Mouse (Mus musculus) right cerebral cortex, postnatal 36 days (tissue): ENCODE results near the gene Exoc3l2.

Experiments
- DNase-seq, 2 experiments: peaks; one replicate each; pipeline ENCODE4 v3.0.0; 2022; ENCODE audit warnings: low spot score in 2 of 2, mixed read lengths in 1 of 2

Gene Exoc3l2

DNA sequence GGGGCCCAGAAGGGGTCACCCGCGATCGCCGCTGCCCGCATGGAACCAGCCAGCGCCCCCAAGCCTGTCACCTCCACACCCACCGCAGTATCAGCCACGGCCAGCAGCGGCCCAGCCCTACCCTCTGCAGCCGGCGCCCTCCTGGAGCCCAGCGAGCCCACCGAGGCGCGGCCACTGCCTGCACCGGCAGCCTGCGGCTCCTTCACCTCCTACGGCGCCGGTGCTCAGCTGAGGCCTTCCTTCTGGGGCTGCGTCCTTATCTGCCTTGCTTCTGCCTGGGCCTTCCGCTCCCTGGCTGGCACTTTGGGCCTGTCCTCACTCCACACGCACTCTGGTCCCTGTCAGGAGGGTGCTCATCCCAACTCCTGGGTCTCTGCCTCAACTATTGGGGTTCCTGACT, 56.9 kb downstream of the Exoc3l2 start:
- no peak for DNase-seq

DNA sequence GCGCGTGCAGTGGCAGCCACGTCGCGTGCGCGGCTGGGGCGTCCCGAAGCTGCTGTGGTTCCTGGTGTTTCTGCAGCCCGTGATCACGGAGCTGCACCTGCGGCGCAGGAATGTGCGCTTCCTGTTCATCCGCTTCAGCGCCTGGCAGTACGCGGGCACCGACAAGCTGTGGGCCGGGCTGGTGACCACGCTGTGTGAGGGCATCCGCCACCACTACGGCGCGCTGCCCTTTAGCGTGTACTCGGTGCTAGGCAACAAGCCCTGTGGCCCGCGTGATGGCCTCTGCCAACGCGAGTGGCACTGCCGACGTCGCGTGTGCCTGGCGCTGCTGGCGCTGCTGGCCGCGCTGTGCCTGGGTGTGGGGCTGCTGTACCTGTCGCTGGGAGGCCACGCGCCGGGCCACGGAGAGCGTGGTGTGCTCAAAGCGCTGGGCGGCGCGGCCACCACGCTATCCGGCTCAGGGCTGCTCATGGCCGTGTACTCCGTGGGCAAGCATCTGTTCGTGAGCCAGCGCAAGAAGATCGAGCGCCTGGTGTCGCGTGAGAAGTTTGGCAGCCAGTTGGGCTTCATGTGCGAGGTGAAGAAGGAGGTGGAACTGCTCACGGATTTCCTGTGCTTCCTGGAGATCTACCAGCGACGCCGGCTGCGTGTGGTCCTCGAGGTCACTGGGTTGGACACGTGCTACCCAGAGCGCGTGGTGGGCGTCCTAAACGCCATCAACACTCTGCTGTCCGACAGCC, 60.1 kb downstream of the Exoc3l2 start:
- no peak for DNase-seq

DNA sequence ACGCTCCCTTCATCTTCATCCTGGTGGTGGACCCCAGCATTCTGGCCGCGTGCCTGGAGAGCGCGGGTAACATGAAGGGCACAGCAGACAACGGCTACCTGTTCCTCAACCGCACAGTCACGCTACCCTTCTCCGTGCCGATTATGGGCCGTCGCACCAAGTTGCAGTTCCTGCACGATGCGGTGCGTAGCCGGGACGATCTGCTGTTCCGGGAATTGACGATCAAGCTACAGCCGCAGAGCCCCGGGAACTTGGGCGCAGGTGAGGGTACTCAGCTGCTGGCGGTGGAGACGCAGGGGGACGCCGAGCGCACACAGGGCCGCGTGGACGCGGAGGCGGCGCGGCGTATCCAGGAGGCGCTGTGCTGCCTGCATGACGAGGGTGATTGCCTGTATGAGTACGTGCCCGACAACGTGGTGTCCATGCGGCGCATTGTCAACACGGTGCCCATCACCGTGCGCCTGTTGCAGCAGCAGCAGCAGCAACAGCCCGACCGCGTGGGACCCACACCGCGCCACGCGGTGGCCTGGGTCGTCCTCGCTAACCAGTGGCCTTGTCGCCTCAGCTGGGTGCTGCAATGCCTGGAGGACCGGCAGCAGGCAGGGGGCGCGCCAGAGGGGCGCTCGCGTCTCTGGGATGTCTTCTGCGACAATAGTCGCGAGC, 60.8 kb downstream of the Exoc3l2 start:
- peak; percentile 48 to 59 for DNase-seq

DNA sequence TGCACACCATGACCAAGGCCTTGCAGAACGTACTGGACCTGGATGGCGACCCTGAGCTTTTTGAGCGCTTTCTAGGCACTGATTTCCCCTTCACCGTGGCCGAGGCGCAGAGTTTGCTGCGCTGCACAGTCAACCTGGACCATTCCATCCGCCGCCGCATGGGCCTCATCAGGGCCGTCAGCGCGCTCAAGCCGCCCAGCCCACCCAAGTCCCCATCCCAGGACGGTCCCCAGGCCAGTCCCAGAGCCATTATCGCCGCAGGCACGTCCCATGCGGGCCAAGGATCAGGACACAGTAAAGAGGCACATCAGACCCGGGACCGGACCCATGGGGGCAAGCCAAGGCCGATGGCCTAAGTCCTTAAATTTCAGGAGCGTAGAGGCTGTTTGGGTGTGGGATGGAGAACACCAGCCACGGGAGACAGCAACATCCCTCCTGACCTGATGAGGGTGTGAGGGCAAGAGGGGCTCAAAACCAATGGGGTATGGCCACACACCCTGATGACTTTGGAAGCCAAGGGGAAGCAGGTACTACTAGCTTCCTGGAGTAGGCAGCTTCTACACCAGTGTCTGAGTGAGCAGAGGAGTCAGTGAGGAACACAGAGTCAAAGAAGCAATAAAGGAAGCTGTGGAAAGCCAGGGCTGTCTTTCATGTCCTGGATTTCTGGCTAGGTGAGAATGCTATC, 61.4 kb downstream of the Exoc3l2 start:
- DNase-seq = no peak

DNA sequence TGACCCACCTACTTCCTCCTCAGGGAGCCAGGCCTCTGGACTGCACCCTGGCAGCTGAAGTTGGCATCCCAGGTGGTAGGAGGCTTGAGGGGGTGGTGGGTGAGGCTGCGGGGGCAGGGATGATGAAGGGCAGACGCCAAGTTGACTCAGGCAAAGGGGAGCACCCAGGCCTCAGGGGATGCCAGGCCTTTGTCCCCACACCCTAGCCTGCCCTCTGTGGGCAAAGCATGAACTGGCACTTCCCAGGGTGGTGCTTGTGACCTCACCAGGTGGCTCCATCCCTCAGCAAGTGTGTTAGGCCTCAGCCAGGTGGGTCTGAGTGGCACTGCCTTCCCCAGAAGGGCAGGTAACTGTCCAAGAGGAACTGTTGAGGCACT, 62.0 kb downstream of the Exoc3l2 start:
- no peak for DNase-seq

DNA sequence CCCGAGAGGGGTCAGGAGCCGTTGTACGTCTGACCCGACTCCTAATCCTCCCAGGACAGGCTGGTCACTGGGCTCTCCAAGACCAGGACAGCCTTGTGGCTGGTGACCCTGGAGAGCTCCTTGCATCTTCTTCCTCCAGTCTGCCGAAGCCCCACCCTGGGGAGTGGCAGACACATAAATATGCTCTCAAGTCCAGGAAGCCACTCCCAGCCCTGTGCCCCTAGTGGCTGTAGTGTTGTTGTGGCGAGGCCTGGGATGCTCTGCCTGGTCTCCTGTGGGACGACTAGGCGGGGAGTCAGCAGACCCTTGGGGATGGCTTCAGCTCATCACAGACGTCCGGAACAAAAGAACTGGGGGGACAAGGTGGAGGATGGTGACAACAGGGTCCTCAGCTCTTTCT, 67.9 kb downstream of the Exoc3l2 start:
- no peak for DNase-seq

DNA sequence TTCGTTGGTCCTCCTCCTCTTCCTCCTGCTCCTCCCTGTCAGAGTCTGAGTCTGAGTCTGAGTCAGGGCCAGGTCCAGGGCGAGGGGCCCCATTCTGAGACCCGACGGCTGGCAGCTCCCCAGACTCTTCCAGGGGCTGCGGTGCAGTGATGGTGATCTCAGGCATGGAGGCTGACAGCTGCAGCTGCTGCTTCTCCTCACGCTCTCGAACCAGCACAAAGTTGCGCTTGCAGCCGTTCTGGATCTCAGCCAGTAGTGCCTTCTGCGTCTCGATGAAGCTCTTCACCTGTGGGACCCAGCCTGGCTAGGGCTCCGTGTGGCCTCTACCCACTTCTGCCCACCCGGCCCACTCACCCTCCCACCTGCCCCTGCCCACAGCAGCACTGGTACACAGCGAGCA, 69.1 kb downstream of the Exoc3l2 start:
- DNase-seq = no peak

DNA sequence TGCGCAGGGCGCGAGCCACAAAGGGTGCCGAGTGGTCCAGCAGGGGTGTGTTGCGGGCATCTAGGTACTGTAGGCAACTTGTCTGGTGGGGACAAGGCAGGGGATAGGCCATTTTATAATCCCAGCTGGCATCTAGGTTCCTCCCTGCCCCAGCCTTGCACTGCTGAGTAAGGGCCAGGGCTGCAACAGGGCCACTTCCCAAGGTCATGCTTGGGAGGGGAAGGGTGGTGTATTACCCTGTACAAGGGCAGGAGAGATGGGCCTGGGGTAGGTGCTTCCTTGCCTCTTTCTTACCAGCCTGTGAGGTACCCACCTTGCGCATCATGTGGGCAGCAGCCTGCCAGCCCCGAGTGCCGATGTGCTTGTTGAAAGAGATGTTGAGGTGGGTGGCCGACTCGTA, 71.5 kb downstream of the Exoc3l2 start:
- DNase-seq = no peak

DNA sequence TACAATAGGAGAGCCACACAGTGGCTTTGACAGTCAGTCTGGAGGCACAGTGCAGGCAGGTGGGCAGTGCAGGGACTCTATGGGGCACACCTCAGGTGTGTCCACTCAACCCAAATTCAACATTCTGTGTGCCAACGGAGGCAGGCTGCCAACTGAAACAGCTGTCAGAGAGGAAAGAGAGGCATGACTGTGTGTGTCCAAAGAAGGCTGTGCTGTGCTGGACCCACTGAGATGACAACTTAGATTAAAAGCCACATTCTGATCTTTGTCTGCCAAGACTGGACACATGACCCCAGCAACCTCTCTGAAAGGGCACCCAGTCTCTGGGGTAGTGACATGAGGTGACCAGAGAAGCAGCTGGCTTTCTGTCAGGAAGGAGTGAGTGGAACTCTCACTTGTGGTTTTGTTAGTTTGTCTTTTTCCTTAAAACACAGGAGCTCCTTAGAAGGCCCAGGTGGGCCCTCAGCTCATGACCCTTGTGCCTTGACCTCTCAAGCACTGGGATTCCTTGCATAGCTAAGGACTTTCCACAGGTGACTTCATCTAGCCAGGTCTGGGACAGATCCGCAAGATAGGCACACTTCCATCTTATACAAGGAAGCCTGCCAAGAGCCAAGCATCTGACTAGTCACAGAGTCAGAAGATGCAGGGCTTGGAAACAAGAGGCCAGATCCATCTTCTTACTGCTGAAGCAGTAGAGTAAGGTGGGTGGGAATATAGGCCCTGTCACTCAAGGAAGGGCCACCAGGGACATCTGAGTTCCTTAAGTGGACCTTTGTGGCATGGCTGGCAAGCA, 77.8 kb downstream of the Exoc3l2 start:
- DNase-seq = no peak

DNA sequence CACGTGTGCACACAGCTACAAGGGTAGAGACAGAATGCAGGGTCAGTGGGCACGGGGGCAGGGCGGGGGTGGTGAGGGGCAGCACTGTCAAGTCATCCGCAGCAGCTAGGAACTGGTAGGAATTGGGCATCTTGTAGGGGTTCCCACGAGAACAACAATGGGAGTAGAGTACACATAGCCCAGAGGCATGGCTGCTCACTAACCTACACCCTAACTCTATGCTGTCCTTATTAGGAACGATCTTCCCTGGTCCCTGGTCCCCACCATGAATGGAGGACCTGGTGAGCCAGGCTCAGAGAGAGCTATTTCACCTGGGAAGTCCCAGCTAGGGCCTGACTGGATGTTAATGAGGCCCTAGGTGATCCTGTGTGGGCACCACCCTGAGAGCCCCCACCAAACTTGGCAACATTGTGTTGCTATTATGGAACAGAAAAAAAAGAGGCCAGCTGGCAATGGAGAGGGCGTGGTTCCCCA, 78.6 kb downstream of the Exoc3l2 start:
- DNase-seq = no peak

DNA sequence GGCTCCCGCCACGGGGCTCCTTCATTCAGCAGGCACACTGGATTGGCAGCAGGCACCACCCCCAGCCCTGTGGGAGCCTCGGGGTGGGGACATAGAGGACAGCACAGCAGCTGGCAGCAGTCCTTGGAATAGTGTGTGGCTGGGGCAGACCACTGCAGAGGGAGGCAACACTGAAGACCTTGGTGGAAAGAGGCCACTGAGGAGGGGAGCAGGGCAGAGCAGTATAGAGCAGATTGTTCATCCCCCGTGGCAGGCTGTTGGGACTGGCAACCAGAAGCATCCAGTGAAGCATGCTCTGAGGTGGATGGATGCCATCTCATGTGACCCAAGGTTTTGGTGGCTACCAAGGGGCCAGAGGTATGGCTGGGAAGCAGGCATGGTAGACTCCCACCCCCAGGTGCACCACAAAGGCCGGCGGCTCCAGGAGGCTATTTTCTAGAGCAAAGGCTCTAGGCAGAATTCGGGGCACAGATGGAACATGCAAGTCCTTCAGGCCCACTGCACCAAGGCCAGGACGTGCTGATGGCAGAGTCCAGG, 79.1 kb downstream of the Exoc3l2 start:
- no peak for DNase-seq

DNA sequence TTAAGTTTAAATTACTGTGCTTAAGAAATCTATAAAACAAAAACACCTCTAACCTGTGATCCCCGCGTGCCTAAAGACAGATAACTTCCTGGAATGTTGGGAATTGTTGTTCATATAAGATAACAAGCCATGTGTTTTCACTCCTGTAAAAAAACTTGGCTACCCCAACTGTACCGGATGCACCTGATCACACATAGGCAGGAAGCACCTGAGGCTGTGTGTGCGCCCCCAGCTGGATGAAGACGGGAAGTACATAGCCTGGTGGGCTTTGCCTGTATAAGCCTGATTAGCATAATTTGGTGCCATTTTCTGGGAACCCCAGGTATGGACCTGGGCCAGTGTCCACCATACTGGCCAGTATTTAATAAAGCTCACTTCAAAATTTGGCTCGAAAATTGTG, 80.5 kb downstream of the Exoc3l2 start:
- DNase-seq = no peak

DNA sequence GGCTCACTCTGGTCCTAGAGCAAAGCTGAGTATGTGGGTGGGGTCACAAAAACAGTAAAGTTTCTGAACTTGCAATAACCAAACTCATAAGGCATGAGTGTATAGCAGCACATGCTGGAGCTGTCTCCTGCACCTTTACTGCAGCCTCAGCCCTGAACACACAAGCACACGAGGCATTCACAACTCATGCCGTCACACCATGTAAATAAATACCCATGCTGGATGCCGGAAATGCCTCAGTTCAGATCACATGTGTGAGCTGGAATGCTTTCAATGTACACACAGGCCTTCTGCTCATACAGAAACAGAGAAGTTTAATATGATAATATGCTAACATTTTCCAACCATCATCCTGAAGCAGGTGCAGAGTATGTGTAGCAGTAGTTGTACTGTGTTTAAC, 82.9 kb downstream of the Exoc3l2 start:
- no peak for DNase-seq
